20 mouse cellular contexts compared by ENCODE assay signal in the genomic region with DNA sequence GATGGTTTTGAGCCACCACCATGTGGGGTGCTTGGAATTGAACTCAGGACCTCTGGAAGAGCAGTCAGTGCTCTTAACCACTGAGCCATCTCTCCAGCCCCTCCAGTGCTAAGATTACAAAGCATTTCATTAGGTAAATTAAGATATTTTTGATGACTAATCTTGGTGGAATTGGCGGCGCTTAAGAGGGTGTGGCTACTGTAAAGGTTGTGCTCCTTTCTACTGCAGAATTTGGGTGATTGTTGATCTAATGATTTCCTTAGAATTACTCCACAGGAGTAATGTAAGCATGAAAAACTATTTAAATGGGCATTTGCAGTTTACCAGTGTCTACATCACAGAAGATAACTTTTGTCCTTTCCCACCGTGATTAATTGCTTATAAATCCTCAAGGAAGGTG. TPM values are rescaled to one million over a fixed set of nuclear protein-coding genes. Genes with fewer than 3 reads are reported as not detected.
DNase-seq lines count a peak whose midpoint lies in the region; ATAC-seq and TF ChIP-seq lines count a peak whose summit lies in the region.
"Had no signal": no experiment of that assay in that cellular context is flagged by ENCODE, and none has a peak within 500 bp of the region (broad histone marks: within the 10 kb centered on the region; RNA-seq: fewer than 3 reads in every experiment).

No protein-coding gene starts in this region.

- 83% methylated on average over 3 of the region's 3 CpGs for WGBS in kidney, embryonic 16.5 days

- ATAC-seq in kidney, embryonic 16.5 days (ENCODE audit: low FRiP score, low TSS enrichment): no peak
- ATAC-seq: midbrain, embryonic 16.5 days had no signal

- H3K4me3 ChIP-seq in kidney, embryonic 16.5 days (ENCODE audit: low read length): no peak overlapping the region
- H3K4me3 ChIP-seq in myocyte: peak overlapping the region; percentile 9

- no peak for TF ChIP-seq POLR2A in myocyte (IDR thresholded peaks at IDR 0.05; ENCODE audit: insufficient read length, low read depth)

- no peaks in the 10 kb centered on the region for H3K79me2 ChIP-seq in myocyte (ENCODE audit: control insufficient read depth, insufficient read depth)

- H3K27ac ChIP-seq in kidney, embryonic 16.5 days (ENCODE audit: low read length): peak overlapping the region; percentile 98; the same call in 1 of the 2 replicates

- DNase-seq in cerebellum, adult 11-12 months: peak; percentile 8
- no peak for DNase-seq in cerebellum, postnatal 4 days (ENCODE audit: low spot score in 2 of 2)
- no peak for DNase-seq in kidney, adult 8-10 months
- peak; percentile 64 for DNase-seq in ES-CJ7 (ENCODE audit: low read depth, low spot score)
- no peak for DNase-seq in adrenal gland, postnatal 4 days (ENCODE audit: low spot score in 2 of 2)
- no peak for DNase-seq in right cerebral cortex, postnatal 4 days
- DNase-seq: adrenal gland, adult 8-10 months; cerebellum, postnatal 10 days; gastrocnemius, postnatal 14 days; layer of hippocampus, postnatal 36 days; lung, postnatal 10 days; thymus, postnatal 36 days had no signal

- H3K36me3 ChIP-seq in kidney, embryonic 16.5 days (ENCODE audit: insufficient read depth, low read length): no peaks in the 10 kb centered on the region
- H3K36me3 ChIP-seq in myocyte (ENCODE audit: control insufficient read depth, insufficient read depth): no peaks in the 10 kb centered on the region
- H3K36me3 ChIP-seq: forebrain, embryonic 12.5 days; kidney, embryonic 15.5 days; limb, embryonic 13.5 days had no signal

- no peak overlapping the region for H3K4me2 ChIP-seq in kidney, embryonic 16.5 days (replicated peaks; ENCODE audit: low read depth, low read length)
- H3K4me2 ChIP-seq in myocyte (ENCODE audit: low read depth): peak overlapping the region; percentile 92

- no peaks in the 10 kb centered on the region for H3K9me3 ChIP-seq in kidney, embryonic 16.5 days (ENCODE audit: low read length)
- H3K9me3 ChIP-seq: forebrain, embryonic 12.5 days; kidney, embryonic 15.5 days; limb, embryonic 13.5 days had no signal

- peaks cover 12% of the 10 kb centered on the region for H3K4me1 ChIP-seq in kidney, embryonic 16.5 days (ENCODE audit: insufficient read depth, low read length)

- no peak overlapping the region for H3ac ChIP-seq in myocyte (ENCODE audit: control insufficient read depth, insufficient read length)

- H3K27me3 ChIP-seq in kidney, embryonic 16.5 days (ENCODE audit: insufficient read depth, low read length): no peaks in the 10 kb centered on the region
- no peaks in the 10 kb centered on the region for H3K27me3 ChIP-seq in myocyte (ENCODE audit: control insufficient read depth, insufficient read depth, insufficient read length)
- H3K27me3 ChIP-seq: forebrain, embryonic 12.5 days; kidney, embryonic 15.5 days; limb, embryonic 13.5 days had no signal

- H3K9ac ChIP-seq in kidney, embryonic 16.5 days (replicated peaks; ENCODE audit: low read length): no peak overlapping the region
- H3K9ac ChIP-seq: forebrain, embryonic 12.5 days; limb, embryonic 13.5 days had no signal

TF ChIP-seq in myocyte, 11 proteins besides CTCF, POLR2A, EP300 and RAD21:
- no peak for TF ChIP-seq USF1 (IDR thresholded peaks at IDR 0.05; ENCODE audit: low read depth)
- no peak for TF ChIP-seq TCF12 (IDR thresholded peaks at IDR 0.05; ENCODE audit: insufficient read depth, poor library complexity, severe bottlenecking)
- no peak for TF ChIP-seq SRF (IDR thresholded peaks at IDR 0.05; ENCODE audit: control insufficient read depth, insufficient read length, low read depth)
- TF ChIP-seq POLR2AphosphoS2 (IDR thresholded peaks at IDR 0.05; ENCODE audit: insufficient read length, low read depth): no peak
- TF ChIP-seq MAX (IDR thresholded peaks at IDR 0.05; ENCODE audit: low read depth): no peak
- no peak for TF ChIP-seq TCF3 (IDR thresholded peaks at IDR 0.05; ENCODE audit: insufficient read length, low read depth)
- TF ChIP-seq CEBPB (IDR thresholded peaks at IDR 0.05; ENCODE audit: insufficient read depth, poor library complexity, severe bottlenecking): no peak
- no peak for TF ChIP-seq REST (IDR thresholded peaks at IDR 0.05; ENCODE audit: insufficient read depth, insufficient read length)
- no peak for TF ChIP-seq MYOD1 (IDR thresholded peaks at IDR 0.05; ENCODE audit: control insufficient read depth in 1 of 3, insufficient read length in 2 of 3, low read depth in 2 of 3)
- TF ChIP-seq MYOG (IDR thresholded peaks at IDR 0.05; ENCODE audit: control insufficient read depth in 1 of 3, insufficient read depth in 1 of 3, insufficient read length in 2 of 3, low read depth in 2 of 3): no peak
- no peak for TF ChIP-seq E2F4 (IDR thresholded peaks at IDR 0.05; ENCODE audit: insufficient read depth)

RNA-seq across cellular contexts. Expression of gene Spsb2, which starts 4.1 kb away (rescaled TPM):
- 20.9 and 21.5 TPM in 2 replicates for polyA plus RNA-seq in kidney, embryonic 16.5 days (2015; fragmentation: Nextera tagmentation; extraction: Ambion mirVana)
- 41.2 TPM for polyA plus RNA-seq in myocyte (2012; fragmentation: generic; extraction: Trizol)
- 10 to 100 TPM; 18.7 to 19.2 TPM for total RNA-seq in adrenal gland, postnatal 4 days (2021)

RNA-seq across cellular contexts. Expression of gene Tpi1, which starts 9.8 kb away (rescaled TPM):
- 851 and 866 TPM in 2 replicates for polyA plus RNA-seq in kidney, embryonic 16.5 days (2015; fragmentation: Nextera tagmentation; extraction: Ambion mirVana)
- 1,480 TPM for polyA plus RNA-seq in myocyte (2012; fragmentation: generic; extraction: Trizol)
- 100 to 1,000 TPM; 422 to 439 TPM for total RNA-seq in adrenal gland, postnatal 4 days (2021)

RNA-seq across cellular contexts. Expression of gene Lrrc23, which starts 24.8 kb away (rescaled TPM):
- 1.0 and 1.2 TPM in 2 replicates for polyA plus RNA-seq in kidney, embryonic 16.5 days (2015; fragmentation: Nextera tagmentation; extraction: Ambion mirVana)
- 0.13 TPM for polyA plus RNA-seq in myocyte (2012; fragmentation: generic; extraction: Trizol)
- total RNA-seq in adrenal gland, postnatal 4 days (2021): not detected
- total RNA-seq: gastrocnemius, postnatal 14 days had no signal
- polyA plus RNA-seq: heart, postnatal 0 days; liver, embryonic 16.5 days had no signal

RNA-seq across cellular contexts. Expression of gene Usp5, which starts 24.9 kb away (rescaled TPM):
- 174 TPM in 2 replicates for polyA plus RNA-seq in kidney, embryonic 16.5 days (2015; fragmentation: Nextera tagmentation; extraction: Ambion mirVana)
- 123 TPM for polyA plus RNA-seq in myocyte (2012; fragmentation: generic; extraction: Trizol)
- 100 to 1,000 TPM; 141 to 148 TPM for total RNA-seq in adrenal gland, postnatal 4 days (2021)

RNA-seq across cellular contexts. Expression of gene Cdca3, which starts 25.0 kb away (rescaled TPM):
- 187 and 193 TPM in 2 replicates for polyA plus RNA-seq in kidney, embryonic 16.5 days (2015; fragmentation: Nextera tagmentation; extraction: Ambion mirVana)
- 28.8 TPM for polyA plus RNA-seq in myocyte (2012; fragmentation: generic; extraction: Trizol)
- 10 to 100 TPM; 50.6 to 58.6 TPM for total RNA-seq in adrenal gland, postnatal 4 days (2021)

Comparison
In these comparisons a context has a peak if more than half of its experiments do, and no peak if none do; other contexts are left out.
1. DNase-seq: peak in cerebellum, adult 11-12 months (single experiment) and ES-CJ7 (single experiment); none in cerebellum, postnatal 4 days (0 of 2), kidney, adult 8-10 months (0 of 2), adrenal gland, postnatal 4 days (0 of 2) and right cerebral cortex, postnatal 4 days (single experiment).